Mouse (Mus musculus) cerebellum, adult 2 months (tissue): Measurements from ENCODE around the gene Anapc11.

ENCODE experiments used
- CTCF ChIP-seq: fragments of 200-500 bp; IDR thresholded peaks from 2 replicates; pipeline ENCODE4 v1.5.1; 2011; ENCODE audit warnings: low read depth, mild to moderate bottlenecking, control low read depth, low read length, moderate library complexity, borderline replicate concordance; ENCODE audit not compliant: insufficient read depth
- POLR2A ChIP-seq: fragments of 200-500 bp; IDR thresholded peaks from 2 replicates; pipeline ENCODE4 v1.6.1; 2011; ENCODE audit warnings: low read length, control low read depth, borderline replicate concordance; ENCODE audit not compliant: insufficient read depth

DNA sequence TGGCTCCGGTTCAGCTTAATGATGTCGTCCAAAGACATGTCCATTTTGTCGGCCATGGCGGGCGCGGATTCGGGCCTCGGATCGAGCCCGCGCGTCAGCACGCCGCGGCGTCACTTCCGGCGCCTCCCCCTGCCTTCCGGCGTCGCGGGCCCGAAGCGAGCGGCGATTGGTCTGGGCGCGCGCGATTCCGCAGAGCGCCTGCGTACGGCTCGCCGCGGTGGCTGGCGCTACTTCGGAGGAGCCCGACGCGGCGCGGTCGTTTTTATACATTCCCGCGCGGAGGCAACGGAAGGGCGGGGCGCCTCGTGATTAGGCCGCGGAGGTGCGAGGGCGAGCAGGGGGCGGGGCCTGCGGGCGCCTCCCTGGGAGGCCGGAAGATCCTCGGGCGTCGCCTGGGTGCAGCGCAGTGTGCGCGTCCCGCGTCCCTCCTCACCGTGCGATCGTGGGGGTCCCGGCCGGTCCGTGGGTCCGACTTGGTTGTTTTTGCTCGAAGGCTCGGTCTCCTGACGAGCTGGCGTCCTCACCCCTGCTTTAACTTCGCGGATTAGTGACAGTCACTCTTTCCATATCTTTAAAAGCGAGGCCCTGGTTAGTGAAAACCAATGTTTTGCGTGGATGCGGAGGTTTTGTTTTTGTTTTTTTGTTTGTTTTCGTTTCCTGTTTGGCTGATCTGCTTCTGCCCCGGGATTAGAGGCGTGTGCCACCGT is at the start of gene Anapc11, which contains the start of gene Alyref:
- TF ChIP-seq POLR2A (no peak; the same call in 1 of the 2 replicates), CTCF (no peak)
